Comparison of ENCODE assay signal across 21 mouse cellular contexts in genomic region chr10:20462596-20462995, GRCm38 (mm10).
DNase-seq lines count a peak whose midpoint lies in the region; ATAC-seq and TF ChIP-seq lines count a peak whose summit lies in the region.
"Had no signal": no experiment of that assay in that cellular context is flagged by ENCODE, and none has a peak within 500 bp of the region (broad histone marks: within the 10 kb centered on the region; RNA-seq: fewer than 3 reads in every experiment).

No protein-coding gene starts in this region.

- H3K79me2 ChIP-seq in heart, adult 2 months (replicated peaks; ENCODE audit: control insufficient read depth, insufficient read depth, low read length), result no peaks in the 10 kb centered on the region

- WGBS in heart, adult 2 months, result 9% methylated on average over 4 of the region's 4 CpGs
- WGBS in heart, embryonic 16.5 days, result 20% methylated on average over 4 of the region's 4 CpGs
- 22% methylated on average over 4 of the region's 4 CpGs for WGBS in liver, embryonic 12.5 days (ENCODE audit: insufficient replicate concordance)

- ATAC-seq in heart, embryonic 16.5 days (replicated peaks; ENCODE audit: extremely low read depth, insufficient read depth, low FRiP score), result 0 out of 2 replicates have a peak, but pooled peaks have one; percentile 53
- peak; percentile 71 for ATAC-seq in common myeloid progenitor, adult 5-6 weeks (replicated peaks; ENCODE audit: low read depth, poor library complexity, severe bottlenecking)
- no peak for ATAC-seq in liver, embryonic 12.5 days
- ATAC-seq: forebrain, embryonic 13.5 days; forebrain, embryonic 15.5 days had no signal

- TF ChIP-seq POLR2A in heart, adult 2 months (IDR thresholded peaks at IDR 0.05; ENCODE audit: insufficient read depth, low read depth, low read length), result no peak

- H3K4me1 ChIP-seq in heart, adult 2 months (ENCODE audit: control insufficient read depth, insufficient read depth, low read length), result no peaks in the 10 kb centered on the region
- peaks cover 16% of the 10 kb centered on the region for H3K4me1 ChIP-seq in heart, embryonic 16.5 days (ENCODE audit: control insufficient read depth, insufficient read depth, low read length)
- H3K4me1 ChIP-seq in liver, embryonic 12.5 days, result no peaks in the 10 kb centered on the region
- H3K4me1 ChIP-seq: embryonic facial prominence, embryonic 10.5 days; embryonic facial prominence, embryonic 12.5 days; forebrain, embryonic 13.5 days; forebrain, embryonic 15.5 days had no signal

- H3K9me3 ChIP-seq in heart, embryonic 16.5 days (replicated peaks; ENCODE audit: control insufficient read depth, low read length), result no peaks in the 10 kb centered on the region
- no peaks in the 10 kb centered on the region for H3K9me3 ChIP-seq in liver, embryonic 12.5 days (replicated peaks)
- H3K9me3 ChIP-seq: embryonic facial prominence, embryonic 10.5 days; embryonic facial prominence, embryonic 12.5 days; forebrain, embryonic 13.5 days; forebrain, embryonic 15.5 days had no signal

- intact Hi-C loops in heart, adult 2 months (cut with DNase I), result no loop called here
- intact Hi-C loops in heart, postnatal 10 days (cut with DNase I), result no loop called here
- intact Hi-C loops in heart, postnatal 25 days (cut with DNase I), result no loop called here

- TF ChIP-seq CTCF in heart, adult 2 months (IDR thresholded peaks at IDR 0.05), result no peak

- H3K4me3 ChIP-seq in heart, adult 2 months, result no peak overlapping the region
- H3K4me3 ChIP-seq in heart, embryonic 16.5 days (ENCODE audit: low read length), result no peak overlapping the region
- no peak overlapping the region for H3K4me3 ChIP-seq in liver, embryonic 12.5 days
- H3K4me3 ChIP-seq: embryonic facial prominence, embryonic 10.5 days; embryonic facial prominence, embryonic 12.5 days; forebrain, embryonic 13.5 days; forebrain, embryonic 15.5 days had no signal

- TF ChIP-seq EP300 in heart, adult 2 months (IDR thresholded peaks at IDR 0.05; ENCODE audit: insufficient read depth, low read depth, low read length), result no peak

- no peaks in the 10 kb centered on the region; the same call in 1 of the 2 replicates for H3K36me3 ChIP-seq in heart, adult 2 months (ENCODE audit: control insufficient read depth, insufficient read depth, low read length)
- no peaks in the 10 kb centered on the region for H3K36me3 ChIP-seq in heart, embryonic 16.5 days (ENCODE audit: control insufficient read depth, insufficient read depth)
- no peaks in the 10 kb centered on the region for H3K36me3 ChIP-seq in liver, embryonic 12.5 days
- H3K36me3 ChIP-seq: embryonic facial prominence, embryonic 10.5 days; embryonic facial prominence, embryonic 12.5 days; forebrain, embryonic 15.5 days had no signal

- H3K9ac ChIP-seq in heart, adult 2 months (ENCODE audit: low read depth, low read length), result no peak overlapping the region
- no peak overlapping the region for H3K9ac ChIP-seq in heart, embryonic 16.5 days (ENCODE audit: low read length)
- no peak overlapping the region for H3K9ac ChIP-seq in liver, embryonic 12.5 days
- H3K9ac ChIP-seq: embryonic facial prominence, embryonic 12.5 days; forebrain, embryonic 13.5 days; forebrain, embryonic 15.5 days had no signal

- no peak overlapping the region for H3K4me2 ChIP-seq in heart, embryonic 16.5 days (ENCODE audit: low read depth, low read length)
- H3K4me2 ChIP-seq in liver, embryonic 12.5 days, result no peak overlapping the region
- H3K4me2 ChIP-seq: embryonic facial prominence, embryonic 12.5 days; forebrain, embryonic 13.5 days; forebrain, embryonic 15.5 days had no signal

- H3K27me3 ChIP-seq in heart, adult 2 months (ENCODE audit: control insufficient read depth, insufficient read depth, low read length), result no peaks in the 10 kb centered on the region
- H3K27me3 ChIP-seq in heart, embryonic 16.5 days (ENCODE audit: control insufficient read depth, insufficient read depth, low read length), result no peaks in the 10 kb centered on the region
- no peaks in the 10 kb centered on the region for H3K27me3 ChIP-seq in liver, embryonic 12.5 days (replicated peaks)
- H3K27me3 ChIP-seq: embryonic facial prominence, embryonic 12.5 days; forebrain, embryonic 13.5 days; forebrain, embryonic 15.5 days had no signal

- DNase-seq in heart, adult 2 months, result no peak
- no peak for DNase-seq in heart, adult 8-10 months (ENCODE audit: low spot score)
- no peak for DNase-seq in heart, postnatal 4 days
- DNase-seq in heart, postnatal 10 days, result peak; percentile 41 to 43
- DNase-seq in heart, postnatal 25 days (ENCODE audit: low spot score), result no peak
- DNase-seq: adrenal gland, adult 2 months; adrenal gland, postnatal 10 days; adrenal gland, postnatal 25 days; cerebellum, adult 11 months; cerebellum, adult 18-20 months; cerebellum, adult 8-10 months; cerebellum, adult 9-11 months; cerebellum, postnatal 14 days; cerebellum, postnatal 36 days had no signal

- peak overlapping the region; percentile 34; the same call in 1 of the 2 replicates for H3K27ac ChIP-seq in heart, adult 2 months
- peak overlapping the region; percentile 43 for H3K27ac ChIP-seq in heart, embryonic 16.5 days (ENCODE audit: low read length)
- no peak overlapping the region for H3K27ac ChIP-seq in liver, embryonic 12.5 days
- H3K27ac ChIP-seq: embryonic facial prominence, embryonic 10.5 days; embryonic facial prominence, embryonic 12.5 days; forebrain, embryonic 13.5 days; forebrain, embryonic 15.5 days had no signal

Comparison
In these comparisons a context has a peak if more than half of its experiments do, and no peak if none do; other contexts are left out.
1. DNase-seq: peak in heart, postnatal 10 days (2 of 2); none in heart, adult 2 months (0 of 2), heart, adult 8-10 months (single experiment), heart, postnatal 4 days (single experiment) and heart, postnatal 25 days (single experiment).